Mouse (Mus musculus) B cell, adult 62 days (primary cell): ENCODE measurements around the gene Pknox1. TPM values are rescaled to one million over a fixed set of nuclear protein-coding genes. Genes with fewer than 3 reads are reported as not detected.

Experiments
- total RNA-seq: library from RNA; stranded (reverse); gene quantifications from 4 replicates; pipeline ENCODE4 v1.2.4, GENCODE M21; 2023

The Pknox1 gene
- total RNA-seq: 34.4 to 48.6 TPM (median 37.6 TPM) in 4 replicates

DNA sequence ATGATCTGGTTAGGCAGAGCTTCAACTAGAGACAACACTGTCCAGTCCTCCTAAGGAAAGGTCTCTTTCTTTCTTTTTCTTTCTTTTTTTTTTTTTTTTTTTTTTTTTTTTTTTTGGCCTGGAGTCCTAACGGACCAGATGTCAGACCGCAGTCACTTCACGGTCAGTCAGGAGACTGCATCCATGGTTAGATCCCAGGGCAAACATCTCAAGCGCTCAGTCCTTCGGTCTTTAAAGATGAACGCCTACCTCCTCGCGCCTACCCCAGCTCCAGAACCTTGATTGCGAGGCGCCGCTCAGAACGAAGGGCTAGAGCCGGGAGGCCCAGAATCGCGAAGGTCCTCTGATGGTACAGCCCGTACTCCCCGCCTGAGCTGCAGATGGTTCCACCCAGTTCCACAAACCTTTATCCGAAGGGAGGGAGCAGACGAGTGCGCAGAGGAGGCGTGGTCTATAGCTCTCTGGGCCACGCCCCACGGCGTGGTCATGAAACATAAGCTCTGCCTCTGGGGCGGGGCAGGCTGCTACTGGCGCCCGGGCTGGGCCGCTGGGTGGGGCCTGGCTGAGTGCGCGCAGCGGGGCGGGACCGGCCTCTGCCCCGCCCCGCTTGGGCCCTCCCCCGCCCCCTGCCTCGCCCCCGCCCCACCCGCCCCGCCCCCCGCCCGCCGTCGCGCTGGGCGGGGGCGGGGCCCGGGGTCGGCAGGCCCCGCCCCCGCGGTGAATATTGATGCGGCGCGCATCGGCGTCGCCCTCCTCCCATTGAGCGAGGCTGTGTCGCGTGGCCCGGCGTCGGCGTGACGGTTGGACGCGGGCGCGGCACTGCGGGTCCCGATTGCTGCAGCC lies at the start of gene Pknox1:
Gene Pknox1 (plus strand): TSS at position 720 of the 843 bp plus-strand sequence.

DNA sequence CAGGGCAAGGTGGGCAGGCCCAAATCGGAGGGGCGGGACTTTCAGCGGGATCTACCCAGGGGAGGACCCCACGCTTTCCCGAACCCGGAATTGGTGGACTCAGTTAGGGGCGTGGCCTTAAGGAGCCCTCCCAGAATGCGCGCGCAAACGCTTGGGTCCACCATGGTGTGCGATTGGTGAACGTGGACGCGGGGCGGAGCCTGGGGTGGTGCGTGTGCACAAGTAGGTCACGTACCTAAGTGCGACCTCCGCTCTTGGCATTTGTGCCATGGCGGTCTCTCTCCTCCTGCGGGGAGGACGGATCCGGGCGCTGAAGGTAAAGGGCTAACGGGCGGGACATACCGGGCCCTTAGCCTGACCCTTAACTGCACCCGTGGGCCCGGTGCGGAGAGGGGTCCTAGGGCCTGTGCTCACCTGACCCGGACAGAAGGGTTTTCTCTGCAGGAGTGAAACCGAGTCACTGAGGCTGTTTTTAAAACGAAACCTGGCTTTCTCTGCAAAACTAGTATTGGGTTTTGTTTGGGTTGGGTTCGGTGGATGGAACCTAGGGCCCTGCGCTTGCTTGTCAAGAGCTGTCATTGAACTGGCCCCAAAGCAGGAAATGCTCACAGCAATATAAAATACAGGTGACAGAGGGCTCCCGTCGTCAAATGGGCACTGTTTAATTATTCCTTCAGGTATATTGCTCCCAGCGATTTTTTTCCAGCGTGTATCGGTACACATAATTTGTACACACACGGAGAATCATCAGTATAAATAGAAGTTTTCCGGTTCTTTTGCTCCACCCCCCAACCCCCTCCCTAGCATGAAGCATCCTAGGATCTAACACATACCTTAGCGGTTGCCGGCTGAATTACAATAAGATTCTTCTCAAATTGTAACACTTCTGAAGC lies 44.3 kb upstream of the Pknox1 start, which contains the start of the genes Wdr4 and Ndufv3:
Gene Wdr4 (minus strand): TSS at position 35 of the 893 bp plus-strand sequence.
Gene Ndufv3 (plus strand): TSS at position 170 of the 893 bp plus-strand sequence.

DNA sequence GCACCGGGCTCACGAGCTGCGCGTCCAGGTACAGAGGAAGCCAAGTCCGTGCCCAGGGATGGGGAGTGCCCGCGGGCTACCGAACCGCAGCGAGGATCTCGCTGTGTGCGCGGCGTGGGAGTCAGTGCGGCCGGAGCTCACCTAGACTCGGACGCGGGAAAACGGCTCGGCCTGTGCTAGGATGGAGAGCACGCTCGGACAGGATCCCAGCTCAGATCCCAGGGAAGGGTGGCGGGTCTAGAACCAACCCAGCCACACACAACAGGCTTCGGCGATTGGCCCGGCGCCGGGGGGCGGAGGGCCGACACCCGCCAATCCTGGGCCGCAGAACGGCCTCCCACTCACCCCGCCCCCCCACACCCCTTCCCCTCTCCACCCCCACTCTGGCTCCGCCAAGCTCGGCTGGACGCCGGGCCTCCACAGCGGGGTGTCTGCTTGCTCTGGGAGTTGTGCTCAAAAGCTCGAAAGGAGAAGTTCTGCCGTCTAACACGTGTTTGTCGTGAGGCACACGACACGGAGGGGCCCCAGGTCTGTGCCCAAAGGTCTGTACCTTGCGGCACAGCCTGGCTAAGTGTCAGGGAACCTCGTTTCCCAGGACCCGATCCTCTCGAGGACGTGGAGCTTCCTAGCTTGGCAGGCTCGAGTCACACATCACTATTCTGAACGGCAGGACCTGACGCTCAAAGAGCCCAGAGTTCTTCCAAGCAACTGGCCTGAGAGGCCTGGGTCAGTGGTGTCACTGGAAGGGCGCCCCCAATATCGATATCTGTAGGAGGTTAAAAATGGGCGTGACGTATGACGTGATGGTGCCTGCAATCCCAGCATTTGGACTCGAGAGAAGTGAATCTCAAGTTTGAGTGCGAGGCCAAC lies 72.6 kb downstream of the Pknox1 start, which contains the start of gene Cbs:
Gene Cbs (minus strand): TSS at position 297 of the 870 bp plus-strand sequence.

Other genes with a start within 250 kb of the Pknox1 start
- gene Pde9a, start 178.5 kb upstream of the Pknox1 start, total RNA-seq: not detected in 4 replicates
- gene Wdr4, start 44.8 kb upstream of the Pknox1 start, total RNA-seq: 40.3 to 44.2 TPM (median 42.3 TPM) in 4 replicates
- 82.8 to 96.1 TPM (median 90.8 TPM) in 4 replicates for gene Ndufv3, start 44.6 kb upstream of the Pknox1 start, total RNA-seq
- 0.51 to 3.5 TPM in 2 of 4 replicates, not detected in the others for gene Cbs, start 72.5 kb downstream of the Pknox1 start, total RNA-seq
- 345 to 362 TPM (median 356 TPM) in 4 replicates for gene U2af1, start 94.2 kb downstream of the Pknox1 start, total RNA-seq
- gene Cryaa, start 113.1 kb downstream of the Pknox1 start, total RNA-seq: not detected in 4 replicates